Mouse (Mus musculus) cerebellum, adult 11-12 months (tissue): ENCODE results near the gene Micu1.

Experiments used
- DNase-seq: peaks from one replicate; pipeline ENCODE4 v3.0.0; 2022

Micu1 gene

GRCm38 (mm10) chr10:59814505-59815155, 112.4 kb downstream of the Micu1 start:
- DNase-seq = peak; percentile 28

- DNase-seq = peak; percentile 66
Measured at GRCm38 (mm10) chr10:59816569-59816968, 114.3 kb downstream of the Micu1 start.

GRCm38 (mm10) chr10:59817528-59817927, 115.3 kb downstream of the Micu1 start:
- DNase-seq = peak; percentile 22

- no peak for DNase-seq
Measured at GRCm38 (mm10) chr10:59817991-59818390, 115.7 kb downstream of the Micu1 start.

- DNase-seq = no peak
Measured at GRCm38 (mm10) chr10:59819146-59819545, 116.9 kb downstream of the Micu1 start.

GRCm38 (mm10) chr10:59820886-59821285, 118.6 kb downstream of the Micu1 start:
- no peak for DNase-seq

GRCm38 (mm10) chr10:59821334-59822066, 119.2 kb downstream of the Micu1 start:
- DNase-seq = no peak

- DNase-seq = no peak
Measured at GRCm38 (mm10) chr10:59822857-59823256, 120.6 kb downstream of the Micu1 start.

- no peak for DNase-seq
Measured at GRCm38 (mm10) chr10:59825137-59825812, 123.0 kb downstream of the Micu1 start.

- DNase-seq = no peak
Measured at GRCm38 (mm10) chr10:59829886-59830285, 127.6 kb downstream of the Micu1 start.

GRCm38 (mm10) chr10:59831950-59832349, 129.7 kb downstream of the Micu1 start:
- no peak for DNase-seq

- no peak for DNase-seq
Measured at GRCm38 (mm10) chr10:59835301-59836155, 133.3 kb downstream of the Micu1 start.

GRCm38 (mm10) chr10:59837490-59837889, 135.2 kb downstream of the Micu1 start:
- no peak for DNase-seq

- no peak for DNase-seq
Measured at GRCm38 (mm10) chr10:59841434-59841833, 139.2 kb downstream of the Micu1 start.

GRCm38 (mm10) chr10:59843125-59843524, 140.8 kb downstream of the Micu1 start:
- no peak for DNase-seq

GRCm38 (mm10) chr10:59844686-59845085, 142.4 kb downstream of the Micu1 start:
- no peak for DNase-seq

GRCm38 (mm10) chr10:59846416-59846815, 144.1 kb downstream of the Micu1 start:
- DNase-seq = no peak

- DNase-seq = no peak
Measured at GRCm38 (mm10) chr10:59848079-59848877, 146.0 kb downstream of the Micu1 start.

GRCm38 (mm10) chr10:59848953-59849352, 146.7 kb downstream of the Micu1 start:
- DNase-seq = no peak

- DNase-seq = no peak
Measured at GRCm38 (mm10) chr10:59849371-59849770, 147.1 kb downstream of the Micu1 start.

- no peak for DNase-seq
Measured at GRCm38 (mm10) chr10:59857157-59857556, 154.9 kb downstream of the Micu1 start.

- no peak for DNase-seq
Measured at GRCm38 (mm10) chr10:59860684-59861083, 158.4 kb downstream of the Micu1 start.
